Mouse (Mus musculus): ENCODE measurements around the gene Krtap28-13. TPM values are rescaled to one million over a fixed set of nuclear protein-coding genes. Genes with fewer than 3 reads are reported as not detected.

Krtap28-13 gene
- polyA plus RNA-seq, 1 experiment from 2014 or later = not detected

GRCm38 (mm10) chr1:83096935-83097334, 36.2 kb downstream of the Krtap28-13 start:
- Histone ChIP-seq H3K4me3 (replicated peaks) (no peak overlapping the region), H3K9me3 (replicated peaks) (no peaks in the 10 kb centered on the region), H3K4me2 (no peak overlapping the region), H3K9ac (no peak overlapping the region), H3K4me1 (replicated peaks) (no peaks in the 10 kb centered on the region), H3K27ac (no peak overlapping the region), H3K27me3 (no peaks in the 10 kb centered on the region), H3K36me3 (no peaks in the 10 kb centered on the region)
- ATAC-seq (ENCODE audit: low read depth) (no peak), DNase-seq (no peak)
- WGBS (ENCODE audit: insufficient replicate concordance) = 62% methylated on average over 4 of the region's 4 CpGs

- 71% methylated on average over 2 of the region's 2 CpGs for WGBS (ENCODE audit: insufficient replicate concordance)
- no peaks in the 10 kb centered on the region for H3K4me1 ChIP-seq (replicated peaks)
- ATAC-seq (ENCODE audit: low read depth) (no peak), DNase-seq (no peak)
- H3K4me3 ChIP-seq (replicated peaks) = no peak overlapping the region
- H3K9ac ChIP-seq = no peak overlapping the region
- no peaks in the 10 kb centered on the region for H3K27me3 ChIP-seq
- H3K4me2 ChIP-seq = no peak overlapping the region
- no peaks in the 10 kb centered on the region for H3K36me3 ChIP-seq
- H3K9me3 ChIP-seq (replicated peaks) = no peaks in the 10 kb centered on the region
- H3K27ac ChIP-seq = no peak overlapping the region
These were observed 38.4 kb downstream of the Krtap28-13 start for GRCm38 (mm10) chr1:83099160-83099559.

GRCm38 (mm10) chr1:83099580-83100137, 38.9 kb downstream of the Krtap28-13 start:
- 55% methylated on average over 7 of the region's 7 CpGs for WGBS (ENCODE audit: insufficient replicate concordance)
- H3K27me3 ChIP-seq = no peaks in the 10 kb centered on the region
- H3K4me1 ChIP-seq (replicated peaks) = no peaks in the 10 kb centered on the region
- H3K4me3 ChIP-seq (replicated peaks) = no peak overlapping the region
- no peak for ATAC-seq (ENCODE audit: low read depth)
- no peaks in the 10 kb centered on the region for H3K36me3 ChIP-seq
- no peak overlapping the region for H3K4me2 ChIP-seq
- H3K9ac ChIP-seq = no peak overlapping the region
- no peak for DNase-seq
- no peak overlapping the region for H3K27ac ChIP-seq
- H3K9me3 ChIP-seq (replicated peaks) = no peaks in the 10 kb centered on the region

GRCm38 (mm10) chr1:83101891-83102290, 41.2 kb downstream of the Krtap28-13 start:
- H3K4me2 ChIP-seq = no peak overlapping the region
- no peak overlapping the region for H3K9ac ChIP-seq
- H3K9me3 ChIP-seq (replicated peaks) = no peaks in the 10 kb centered on the region
- DNase-seq = no peak
- WGBS (ENCODE audit: insufficient replicate concordance) = 57% methylated on average over 3 of the region's 3 CpGs
- H3K4me3 ChIP-seq (replicated peaks) = no peak overlapping the region
- no peak for ATAC-seq (ENCODE audit: low read depth)
- no peaks in the 10 kb centered on the region for H3K27me3 ChIP-seq
- no peaks in the 10 kb centered on the region for H3K4me1 ChIP-seq (replicated peaks)
- no peaks in the 10 kb centered on the region for H3K36me3 ChIP-seq
- H3K27ac ChIP-seq = no peak overlapping the region

- DNase-seq = no peak
- H3K36me3 ChIP-seq = no peaks in the 10 kb centered on the region
- WGBS (ENCODE audit: insufficient replicate concordance) = 20% methylated on average over 1 of the region's 1 CpGs
- H3K27ac ChIP-seq = no peak overlapping the region
- no peak overlapping the region for H3K4me3 ChIP-seq (replicated peaks)
- no peak for ATAC-seq (ENCODE audit: low read depth)
- H3K4me1 ChIP-seq (replicated peaks) = no peaks in the 10 kb centered on the region
- H3K4me2 ChIP-seq = no peak overlapping the region
- H3K27me3 ChIP-seq = no peaks in the 10 kb centered on the region
- no peaks in the 10 kb centered on the region for H3K9me3 ChIP-seq (replicated peaks)
- H3K9ac ChIP-seq = no peak overlapping the region
These were observed 44.7 kb downstream of the Krtap28-13 start for GRCm38 (mm10) chr1:83105464-83105863.

- WGBS (ENCODE audit: insufficient replicate concordance) = 55% methylated on average over 5 of the region's 5 CpGs
- Histone ChIP-seq H3K9me3 (replicated peaks) (no peaks in the 10 kb centered on the region), H3K4me1 (replicated peaks) (no peaks in the 10 kb centered on the region), H3K4me2 (no peak overlapping the region), H3K27me3 (no peaks in the 10 kb centered on the region), H3K36me3 (no peaks in the 10 kb centered on the region), H3K4me3 (replicated peaks) (no peak overlapping the region), H3K27ac (no peak overlapping the region), H3K9ac (no peak overlapping the region)
- no peak for DNase-seq
- ATAC-seq (ENCODE audit: low read depth) = no peak
These were observed 46.8 kb downstream of the Krtap28-13 start for GRCm38 (mm10) chr1:83107410-83107978.

- DNase-seq (no peak), ATAC-seq (ENCODE audit: low read depth) (no peak)
- no peaks in the 10 kb centered on the region for H3K9me3 ChIP-seq (replicated peaks)
- H3K36me3 ChIP-seq = no peaks in the 10 kb centered on the region
- no peak overlapping the region for H3K4me2 ChIP-seq
- no peaks in the 10 kb centered on the region for H3K4me1 ChIP-seq (replicated peaks)
- H3K9ac ChIP-seq = no peak overlapping the region
- H3K27ac ChIP-seq = no peak overlapping the region
- no peak overlapping the region for H3K4me3 ChIP-seq (replicated peaks)
- no peaks in the 10 kb centered on the region for H3K27me3 ChIP-seq
These were observed 50.3 kb downstream of the Krtap28-13 start for GRCm38 (mm10) chr1:83110992-83111391.

Other genes starting within 250 kb of the Krtap28-13 start
- 47.2 and 53.9 TPM in 2 replicates for gene Agfg1, start 221.4 kb upstream of the Krtap28-13 start, polyA plus RNA-seq (2015; fragmentation: Nextera tagmentation; extraction: Ambion mirVana)
- 0.16 and 0.19 TPM in 2 replicates for gene A030005L19Rik, start 147.6 kb upstream of the Krtap28-13 start, polyA plus RNA-seq (2015; fragmentation: Nextera tagmentation; extraction: Ambion mirVana)
- not detected in 2 replicates for gene A030014E15Rik, start 136.0 kb upstream of the Krtap28-13 start, polyA plus RNA-seq (2015; fragmentation: Nextera tagmentation; extraction: Ambion mirVana)
- gene Gm6217, start 129.5 kb upstream of the Krtap28-13 start, polyA plus RNA-seq (2015; fragmentation: Nextera tagmentation; extraction: Ambion mirVana) = not detected in 2 replicates
- not detected in 2 replicates for gene A030003K21Rik, start 117.5 kb upstream of the Krtap28-13 start, polyA plus RNA-seq (2015; fragmentation: Nextera tagmentation; extraction: Ambion mirVana)
- gene Gm7544, start 104.9 kb upstream of the Krtap28-13 start, polyA plus RNA-seq (2015; fragmentation: Nextera tagmentation; extraction: Ambion mirVana) = not detected in 2 replicates
- not detected in 2 replicates for gene Gm47955, start 100.6 kb upstream of the Krtap28-13 start, polyA plus RNA-seq (2015; fragmentation: Nextera tagmentation; extraction: Ambion mirVana)
- gene Gm47959, start 60.4 kb upstream of the Krtap28-13 start, polyA plus RNA-seq (2015; fragmentation: Nextera tagmentation; extraction: Ambion mirVana) = not detected in 2 replicates
- gene Slc19a3, start 22.5 kb upstream of the Krtap28-13 start, polyA plus RNA-seq (2015; fragmentation: Nextera tagmentation; extraction: Ambion mirVana) = 0.06 TPM in 1 of 2 replicates, not detected in the other
- not detected in 2 replicates for gene Krtap28-10, start 18.4 kb upstream of the Krtap28-13 start, polyA plus RNA-seq (2015; fragmentation: Nextera tagmentation; extraction: Ambion mirVana)
- not detected in 2 replicates for gene Gm47969, start 16.0 kb upstream of the Krtap28-13 start, polyA plus RNA-seq (2015; fragmentation: Nextera tagmentation; extraction: Ambion mirVana)
- gene A030005K14Rik, start 1.6 kb upstream of the Krtap28-13 start, polyA plus RNA-seq (2015; fragmentation: Nextera tagmentation; extraction: Ambion mirVana) = not detected in 2 replicates
- gene Ccl20, start 55.8 kb downstream of the Krtap28-13 start, polyA plus RNA-seq (2015; fragmentation: Nextera tagmentation; extraction: Ambion mirVana) = 0.23 TPM in 1 of 2 replicates, not detected in the other
- not detected in 2 replicates for gene Daw1, start 98.8 kb downstream of the Krtap28-13 start, polyA plus RNA-seq (2015; fragmentation: Nextera tagmentation; extraction: Ambion mirVana)

All from liver, embryonic 13.5 days (tissue).